Mouse (Mus musculus) G1E (cell line): ENCODE results near the gene Gm36028.

ENCODE experiments used
- CTCF ChIP-seq: IDR thresholded peaks from 2 replicates; pipeline ENCODE4 v1.5.1; 2012; ENCODE audit warnings: low read depth, low read length, inconsistent platforms, mixed read lengths
- GATA1 ChIP-seq: IDR thresholded peaks from 2 replicates; pipeline ENCODE4 v1.6.1; 2012; ENCODE audit warnings: borderline replicate concordance, low read length, inconsistent platforms, mixed read lengths
- GATA2 ChIP-seq: IDR thresholded peaks from 2 replicates; pipeline ENCODE4 v1.6.1; 2012; ENCODE audit warnings: low read depth, low read length, inconsistent platforms, borderline replicate concordance
- POLR2AphosphoS5 ChIP-seq: IDR thresholded peaks from 2 replicates; pipeline ENCODE4 v1.6.1; 2012; ENCODE audit warnings: low read depth, low read length, inconsistent platforms; ENCODE audit not compliant: insufficient replicate concordance
- TAL1 ChIP-seq: conservative IDR thresholded peaks from 2 replicates; pipeline ENCODE4 v1.6.1; 2012; ENCODE audit warnings: low read depth, low read length, inconsistent platforms, mixed read lengths

GRCm38 (mm10) chr16:37808866-37809622, 51.9 kb downstream of the Gm36028 start:
- TF ChIP-seq CTCF (no peak), GATA1 (no peak), TAL1 (no peak), POLR2AphosphoS5 (no peak), GATA2 (no peak)
